Mouse (Mus musculus): ENCODE measurements around the gene Fto.

DNA sequence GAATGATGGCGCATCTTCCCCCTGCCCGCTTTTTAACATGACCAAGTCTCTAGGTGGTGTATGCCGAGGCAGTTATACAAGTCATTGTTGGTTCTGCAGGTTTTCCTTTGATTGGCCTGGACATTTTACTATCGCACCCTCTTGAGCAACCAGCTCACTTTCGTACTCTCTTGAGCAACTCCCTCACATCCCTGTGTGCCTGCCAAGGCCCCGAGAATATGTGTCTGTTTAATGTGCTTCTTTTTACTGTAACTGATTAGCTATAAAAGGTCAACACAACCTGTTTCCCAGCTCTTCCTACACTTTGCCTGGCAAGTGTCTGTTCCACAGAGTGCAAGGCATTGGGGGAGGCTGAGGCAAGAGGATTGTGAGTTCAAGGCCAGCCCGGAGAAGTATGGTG is 401.4 kb downstream of the Fto start:
- TF ChIP-seq CTCF (IDR thresholded peaks at IDR 0.05; ENCODE audit: low read depth), result no peak
- TF ChIP-seq EP300 (IDR thresholded peaks at IDR 0.05; ENCODE audit: low read depth), result no peak

Measured in liver, embryonic 14.5 days (tissue).